Mouse (Mus musculus): ENCODE results near the gene Morn1. TPM values are rescaled to one million over a fixed set of nuclear protein-coding genes. Genes with fewer than 3 reads are reported as not detected.

Gene Morn1
- total RNA-seq, 2 experiments from 2014 or later: 2.8 to 3.0 TPM

DNA sequence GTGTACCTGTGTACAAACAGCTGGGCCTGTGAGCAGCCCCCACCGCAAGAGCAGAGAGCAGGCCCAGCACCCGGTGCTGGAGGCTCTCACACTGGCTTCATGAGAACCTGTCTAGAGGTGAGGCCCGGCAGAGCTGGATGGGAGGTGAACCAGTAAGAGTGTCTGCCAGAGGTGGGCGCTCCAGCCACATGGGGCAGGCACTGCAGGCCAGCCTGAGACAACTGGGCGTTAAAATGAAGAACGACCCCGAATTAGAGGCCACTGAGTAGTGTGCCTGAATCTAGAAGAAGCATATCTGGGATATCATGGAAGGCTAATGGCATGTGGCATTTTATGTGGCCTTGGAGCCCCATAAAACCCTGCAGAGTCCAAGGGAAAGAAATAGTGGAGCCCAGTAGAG is 33.7 kb downstream of the Morn1 start:
- no peak for DNase-seq

DNA sequence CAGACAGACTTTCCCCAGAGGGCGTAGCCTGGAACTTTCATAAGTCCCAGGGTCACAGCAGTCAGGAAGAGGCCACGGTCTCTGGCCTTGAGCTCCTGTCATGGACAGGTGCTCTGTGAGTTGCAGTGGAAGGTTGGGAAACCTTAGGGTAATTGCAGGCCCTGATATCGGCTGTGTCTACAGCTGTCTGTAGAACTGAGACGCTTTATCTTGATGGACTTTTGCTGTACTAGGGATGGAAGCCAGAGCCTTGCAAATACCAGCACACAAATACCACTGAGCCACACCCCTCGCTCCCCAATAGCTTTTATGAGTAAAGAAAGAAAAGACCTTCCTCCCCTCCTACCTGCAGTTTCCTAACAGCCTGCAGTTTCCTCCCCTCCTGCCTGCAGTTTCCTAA is 34.2 kb downstream of the Morn1 start:
- no peak for DNase-seq

GRCm38 (mm10) chr4:155121222-155121621 is 34.8 kb downstream of the Morn1 start:
- DNase-seq: no peak

DNA sequence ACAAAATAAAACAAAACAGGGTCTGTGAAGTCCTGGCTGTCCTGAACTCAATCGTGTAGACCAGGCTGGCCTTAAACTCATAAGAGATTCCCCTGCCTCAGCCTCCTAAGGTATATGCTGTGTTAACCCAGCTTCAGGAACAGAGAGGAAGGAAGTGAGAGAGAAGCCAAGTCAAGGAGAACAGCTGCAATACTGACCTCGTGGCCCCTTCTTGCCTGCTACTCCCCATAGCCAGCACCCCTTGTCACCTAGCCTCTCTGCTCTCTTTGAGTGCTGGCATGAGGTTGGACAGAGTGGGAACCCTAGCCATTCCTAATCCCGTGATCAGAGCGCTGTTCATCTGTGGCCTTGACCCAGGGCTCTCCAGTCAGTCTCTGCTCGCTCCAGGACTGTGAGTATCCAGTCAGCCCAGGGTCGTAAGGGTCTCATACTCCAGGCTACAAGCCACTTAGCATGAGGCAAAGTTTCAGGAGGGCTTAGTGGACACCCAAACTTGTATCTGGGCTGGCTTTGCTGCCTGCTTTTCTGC is 35.6 kb downstream of the Morn1 start:
- DNase-seq: no peak

GRCm38 (mm10) chr4:155122444-155123040 is 36.2 kb downstream of the Morn1 start:
- DNase-seq: peak; percentile 86

DNA sequence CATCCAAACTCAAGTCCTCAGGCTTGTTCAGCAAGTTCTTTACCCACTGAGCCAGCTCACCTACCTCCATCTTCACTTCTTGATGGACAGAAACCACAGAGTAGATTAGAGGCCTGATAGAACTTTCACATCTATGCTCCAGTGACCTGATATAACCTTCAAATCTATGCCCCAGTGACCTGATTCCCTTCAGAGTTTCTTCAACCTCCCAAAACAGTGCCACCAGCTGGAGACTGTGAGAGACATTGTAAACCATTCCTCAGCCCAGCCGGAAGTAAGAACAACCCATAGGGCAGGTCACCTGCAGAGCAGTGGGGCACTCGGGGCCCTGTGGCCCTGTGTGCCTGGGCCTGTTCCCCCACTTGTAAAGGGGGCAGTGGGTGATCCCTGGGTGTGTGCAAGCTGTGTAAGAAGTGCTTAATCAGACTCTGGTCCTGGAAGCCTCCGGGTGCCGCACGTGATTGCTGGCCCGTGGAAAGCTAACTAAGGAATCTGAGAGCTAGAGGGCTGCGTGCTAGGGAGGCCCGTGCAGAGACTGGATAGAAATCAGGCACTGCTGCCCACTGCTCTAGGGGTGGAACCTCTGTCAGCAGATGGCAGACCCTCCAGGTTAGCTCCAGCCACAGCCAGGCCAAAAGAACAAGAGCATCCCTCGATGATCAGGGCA is 37.6 kb downstream of the Morn1 start:
- no peak for DNase-seq

GRCm38 (mm10) chr4:155125310-155125709 is 38.9 kb downstream of the Morn1 start:
- no peak for DNase-seq

DNA sequence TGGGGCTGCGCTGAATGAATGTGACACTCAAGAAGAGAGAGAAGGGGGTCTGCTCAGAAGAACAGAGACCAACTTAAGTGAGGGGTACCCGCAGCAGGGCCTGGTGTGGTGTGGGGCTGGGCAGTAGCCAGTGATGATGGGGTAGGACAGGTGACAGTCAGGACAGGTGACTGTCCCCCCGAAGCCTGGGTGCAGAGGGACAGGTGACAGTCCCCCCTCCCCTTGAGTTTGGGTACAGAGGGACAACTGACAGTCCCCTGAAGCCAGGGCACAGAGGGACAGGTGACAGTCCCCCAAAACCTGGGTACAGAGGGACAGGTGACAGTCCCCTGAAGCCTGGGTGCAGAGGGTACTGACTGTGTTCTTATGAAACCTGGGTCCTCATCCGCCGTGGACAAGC is 39.8 kb downstream of the Morn1 start:
- DNase-seq: no peak

DNA sequence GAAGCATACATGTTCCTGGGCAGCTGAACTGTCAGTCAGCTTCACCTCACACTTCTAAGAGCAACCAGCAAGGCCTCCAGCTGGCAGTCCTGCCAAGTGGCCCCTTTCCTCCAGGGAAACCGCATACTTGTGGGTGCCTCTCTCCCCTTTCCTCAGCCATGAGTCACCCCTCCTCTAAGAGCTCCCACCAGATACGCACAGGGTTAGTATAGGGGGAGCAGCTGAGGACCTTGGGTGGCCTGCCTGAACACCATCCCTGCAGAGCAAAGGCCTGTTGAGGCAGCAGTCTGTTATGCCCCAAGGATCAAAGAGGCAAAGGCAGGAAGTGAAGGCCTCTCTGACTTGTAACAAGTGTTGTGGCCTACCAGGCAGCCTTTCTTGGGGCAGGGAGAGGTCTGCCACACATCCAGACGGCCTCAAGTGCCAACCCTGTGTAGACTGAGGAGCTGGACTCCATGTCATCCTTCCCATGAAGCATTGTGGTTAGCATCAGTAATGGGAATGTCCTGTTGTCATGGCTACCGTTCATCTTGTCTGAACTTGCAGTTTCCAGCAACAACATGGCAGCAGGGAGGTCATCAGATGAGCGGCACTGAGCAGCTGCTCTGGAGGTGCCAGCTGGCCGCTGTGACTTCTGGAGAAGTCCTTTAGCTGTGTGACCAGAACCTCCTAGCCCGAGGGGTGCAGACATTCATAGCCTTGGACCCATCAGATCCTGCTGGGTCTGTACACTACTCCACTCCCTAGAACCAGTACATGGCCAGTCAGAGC is 40.4 kb downstream of the Morn1 start:
- peak; percentile 47 for DNase-seq

DNA sequence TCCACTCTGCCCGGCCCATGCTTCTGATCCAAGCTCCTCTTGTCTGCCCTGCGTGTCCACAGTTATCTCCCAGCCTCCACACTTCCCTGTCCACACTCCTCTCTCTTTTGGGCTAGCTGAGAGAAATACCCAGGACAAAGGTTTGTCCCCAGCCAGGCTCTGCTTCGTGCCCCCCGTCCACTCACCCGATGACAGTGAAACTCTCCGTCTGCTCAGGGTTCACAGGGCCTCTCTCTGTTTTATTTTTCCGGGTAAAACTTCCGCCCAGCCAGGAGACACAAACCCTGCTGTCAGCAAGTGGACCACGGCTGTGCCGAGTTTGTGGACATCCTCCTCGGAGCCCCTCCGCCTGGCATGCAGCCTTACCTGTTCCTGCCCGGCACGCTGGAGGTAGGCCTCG is 42.0 kb downstream of the Morn1 start:
- no peak for DNase-seq

- peak; percentile 62 for DNase-seq
Observed at GRCm38 (mm10) chr4:155129132-155129917, 42.9 kb downstream of the Morn1 start.

DNA sequence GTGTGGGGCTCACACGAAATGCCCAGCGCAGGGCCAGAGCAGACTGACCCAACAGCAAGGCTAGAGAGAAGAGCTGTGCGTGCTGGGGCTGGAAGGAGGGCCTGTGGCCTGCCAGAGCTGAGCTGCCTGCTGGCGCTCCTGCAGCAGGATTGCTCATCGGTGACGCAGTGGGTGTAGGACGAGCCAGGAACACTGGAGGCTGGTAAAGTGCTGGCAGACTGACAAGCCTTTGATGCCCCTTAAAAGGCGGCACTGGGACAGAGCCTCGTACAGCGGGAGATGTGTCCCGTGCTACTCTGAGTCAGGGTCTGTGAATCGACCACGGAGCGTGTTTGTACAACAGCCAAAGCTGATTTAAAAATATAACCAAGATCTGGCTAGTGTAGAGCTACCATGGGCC is 43.6 kb downstream of the Morn1 start:
- DNase-seq: peak; percentile 92

- DNase-seq: no peak
Observed at GRCm38 (mm10) chr4:155130616-155131015, 44.2 kb downstream of the Morn1 start.

DNA sequence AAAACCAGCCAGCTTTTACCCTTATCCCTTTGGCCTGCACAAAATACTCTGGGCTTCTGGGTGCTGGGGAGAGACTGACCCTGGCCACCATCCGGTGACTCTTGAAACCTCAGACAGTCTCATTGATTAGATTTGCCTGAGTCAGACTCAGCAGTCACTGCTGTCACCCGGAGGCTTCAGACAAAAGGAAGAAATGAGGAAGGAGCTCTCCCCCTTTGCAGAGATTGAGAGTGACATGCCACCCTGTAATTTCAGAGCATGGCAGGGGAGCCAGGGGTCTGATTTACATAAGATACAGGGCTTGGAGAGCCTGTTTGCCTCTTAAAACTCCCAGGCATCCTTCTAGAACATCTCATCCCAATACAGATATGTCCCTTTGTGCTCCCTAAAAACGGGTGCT is 46.8 kb downstream of the Morn1 start:
- DNase-seq: no peak

- peak; percentile 56 for DNase-seq
Observed at GRCm38 (mm10) chr4:155133658-155134417, 47.5 kb downstream of the Morn1 start.

- DNase-seq: no peak
Observed at GRCm38 (mm10) chr4:155134686-155135172, 48.4 kb downstream of the Morn1 start.

GRCm38 (mm10) chr4:155135909-155136585 is 49.7 kb downstream of the Morn1 start:
- peak; percentile 70 for DNase-seq

DNA sequence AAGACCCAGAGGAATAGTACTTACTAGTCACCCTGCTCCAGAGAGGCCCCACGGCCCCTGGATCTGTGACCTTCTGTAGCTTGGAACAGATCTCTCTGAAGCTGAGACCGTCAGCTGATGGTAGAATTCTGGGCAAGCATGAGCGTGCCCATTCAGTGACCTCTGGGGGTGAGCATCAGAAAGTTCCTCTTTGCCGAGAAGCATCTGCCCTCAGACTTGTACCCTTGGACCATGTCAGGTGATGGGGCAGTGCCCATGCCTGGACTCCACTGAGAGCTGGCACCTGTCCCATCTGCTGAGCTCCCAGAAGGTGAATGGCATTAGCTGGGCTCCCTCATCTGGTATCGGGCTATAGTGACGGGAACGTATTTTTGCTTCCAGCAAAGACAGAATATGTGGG is 51.5 kb downstream of the Morn1 start:
- DNase-seq: peak; percentile 68

DNA sequence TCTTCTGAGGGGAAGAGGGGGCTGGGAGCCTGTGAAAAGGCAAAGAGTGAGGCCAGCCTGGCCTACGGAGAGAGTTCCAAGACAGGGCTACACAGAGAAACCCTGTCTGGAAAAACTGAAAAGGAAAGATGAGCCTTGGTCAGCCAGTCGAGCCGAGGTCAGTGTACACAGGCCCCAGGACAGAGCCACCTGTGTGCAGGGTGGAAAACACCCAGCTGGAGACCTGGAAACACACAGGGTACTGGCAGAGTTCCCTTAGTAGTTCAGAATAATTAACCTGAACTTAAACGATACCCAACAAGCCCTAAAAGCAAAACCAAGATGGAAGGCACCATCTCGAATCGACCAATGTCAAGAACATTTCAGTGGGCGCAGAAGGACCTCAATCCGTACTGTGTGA is 52.1 kb downstream of the Morn1 start:
- DNase-seq: no peak

GRCm38 (mm10) chr4:155139281-155140045 is 53.1 kb downstream of the Morn1 start:
- DNase-seq: no peak

All from heart, postnatal 4 days (tissue).